Mouse (Mus musculus): Measurements from ENCODE around the gene Arsb. TPM values are rescaled to one million over a fixed set of nuclear protein-coding genes. Genes with fewer than 3 reads are reported as not detected.
A peak's percentile ranks its signal among the peaks of the same experiment; 100 is the strongest.

The Arsb gene
- total and polyA plus RNA-seq, 3 experiments, result 4.6 to 9.6 (median 5.7) TPM

DNA sequence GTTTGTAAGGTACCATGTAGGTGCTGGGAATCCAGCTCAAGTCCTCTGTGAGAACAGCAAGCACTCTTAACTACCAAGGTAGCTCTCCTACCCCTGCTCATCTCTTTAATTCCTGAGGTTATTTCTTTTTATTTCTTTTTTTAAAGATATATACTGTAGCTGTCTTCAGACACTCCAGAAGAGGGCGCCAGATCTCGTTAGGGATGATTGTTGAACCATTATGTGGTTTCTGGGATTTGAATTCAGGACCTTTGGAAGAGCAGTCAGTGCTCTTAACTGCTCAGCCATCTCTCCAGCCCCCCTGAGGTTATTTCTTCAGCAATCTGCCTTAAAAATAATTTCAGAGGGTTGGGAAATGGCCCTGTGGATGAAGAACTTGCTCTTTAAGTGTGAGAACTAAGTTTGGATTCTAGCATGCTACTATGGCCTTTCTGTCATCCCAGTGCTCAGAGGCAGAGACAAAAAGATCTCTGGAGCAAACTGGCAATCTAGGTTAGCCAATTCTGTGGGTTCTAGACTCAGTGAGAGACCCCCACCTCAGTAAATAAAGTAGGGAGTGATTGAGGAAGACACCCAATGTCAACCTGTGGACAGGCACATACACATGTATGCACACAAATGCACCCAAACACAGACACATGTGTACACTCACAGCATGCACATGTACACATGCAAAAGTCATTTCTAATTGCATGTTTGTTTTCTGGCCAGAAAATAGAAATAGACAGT lies 58.3 kb downstream of the Arsb start:
- no peak overlapping the region for H3K4me3 ChIP-seq
- WGBS, result 83% methylated on average over 2 of the region's 2 CpGs
- no peak overlapping the region for H3K9ac ChIP-seq (ENCODE audit: low read depth, low read length)
- H3K4me1 ChIP-seq (ENCODE audit: control insufficient read depth, insufficient read depth, low read length), result no peaks in the 10 kb centered on the region
- H3K79me2 ChIP-seq (replicated peaks; ENCODE audit: control insufficient read depth, insufficient read depth, low read length), result no peaks in the 10 kb centered on the region
- no peaks in the 10 kb centered on the region for H3K27me3 ChIP-seq (ENCODE audit: control insufficient read depth, insufficient read depth, low read length)
- no peak overlapping the region for H3K27ac ChIP-seq
- no peaks in the 10 kb centered on the region for H3K36me3 ChIP-seq (ENCODE audit: control insufficient read depth, insufficient read depth, low read length)
- intact Hi-C loops (cut with DNase I), result loop anchor here (5.0 kb wide), 1 partner anchor 93 kb away; no protein-coding TSS in a partner anchor
- no peak for TF ChIP-seq EP300 (IDR thresholded peaks at IDR 0.05; ENCODE audit: insufficient read depth, low read depth, low read length)
- peak; percentile 74 for TF ChIP-seq CTCF (IDR thresholded peaks at IDR 0.05)
- DNase-seq, result no peak

- Histone ChIP-seq H3K9ac (ENCODE audit: low read depth, low read length) (no peak overlapping the region), H3K79me2 (replicated peaks; ENCODE audit: control insufficient read depth, insufficient read depth, low read length) (no peaks in the 10 kb centered on the region), H3K4me3 (no peak overlapping the region), H3K27ac (no peak overlapping the region), H3K27me3 (ENCODE audit: control insufficient read depth, insufficient read depth, low read length) (no peaks in the 10 kb centered on the region), H3K4me1 (ENCODE audit: control insufficient read depth, insufficient read depth, low read length) (no peaks in the 10 kb centered on the region), H3K36me3 (ENCODE audit: control insufficient read depth, insufficient read depth, low read length) (no peaks in the 10 kb centered on the region)
- TF ChIP-seq EP300 (IDR thresholded peaks at IDR 0.05; ENCODE audit: insufficient read depth, low read depth, low read length) (no peak), CTCF (IDR thresholded peaks at IDR 0.05) (no peak), POLR2A (IDR thresholded peaks at IDR 0.05; ENCODE audit: insufficient read depth, low read depth, low read length) (no peak)
- DNase-seq, result no peak
- WGBS, result 83% methylated on average over 6 of the region's 6 CpGs
- intact Hi-C loops (cut with DNase I), result loop anchor here (5.0 kb wide), 1 partner anchor 92 kb away; no protein-coding TSS in a partner anchor
These were observed 58.8 kb downstream of the Arsb start for GRCm38 (mm10) chr13:93830294-93830645.

DNA sequence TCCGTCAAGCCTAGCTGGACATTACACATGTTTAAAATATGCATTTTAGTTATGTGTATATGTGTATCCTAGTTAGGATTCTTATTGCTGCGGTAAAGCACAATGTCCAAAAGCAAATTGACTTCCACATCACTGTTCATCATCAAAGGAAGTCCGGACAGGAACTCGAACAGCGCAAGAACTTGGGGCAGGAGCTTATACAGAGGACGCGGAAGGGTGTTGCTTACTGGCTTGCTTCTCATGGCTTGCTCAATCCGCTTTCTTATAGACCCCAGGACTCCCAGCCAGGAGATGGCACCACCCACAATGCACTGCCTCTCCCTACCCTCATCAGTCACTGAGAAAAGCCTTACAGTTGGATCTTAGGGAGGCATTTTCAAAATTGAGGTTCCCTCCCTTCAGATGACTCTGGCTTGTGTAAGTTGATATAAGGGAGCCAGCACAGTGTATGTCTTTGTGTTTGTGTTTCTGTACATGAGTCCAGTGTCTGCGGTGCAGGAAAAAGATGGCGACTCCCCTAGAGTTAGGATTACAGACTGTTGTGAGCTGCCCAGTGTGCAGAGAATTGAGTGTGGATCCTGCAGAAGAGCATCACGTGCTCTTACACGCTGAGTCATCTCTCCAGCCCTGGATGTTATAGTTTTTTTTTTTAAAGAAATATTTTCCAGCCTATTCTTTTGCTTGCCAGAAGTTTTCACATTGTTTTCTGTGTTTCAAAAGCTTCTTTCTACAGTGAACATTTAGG lies 66.2 kb downstream of the Arsb start:
- H3K27ac ChIP-seq, result peak overlapping the region; percentile 11; the same call in 1 of the 2 replicates

DNA sequence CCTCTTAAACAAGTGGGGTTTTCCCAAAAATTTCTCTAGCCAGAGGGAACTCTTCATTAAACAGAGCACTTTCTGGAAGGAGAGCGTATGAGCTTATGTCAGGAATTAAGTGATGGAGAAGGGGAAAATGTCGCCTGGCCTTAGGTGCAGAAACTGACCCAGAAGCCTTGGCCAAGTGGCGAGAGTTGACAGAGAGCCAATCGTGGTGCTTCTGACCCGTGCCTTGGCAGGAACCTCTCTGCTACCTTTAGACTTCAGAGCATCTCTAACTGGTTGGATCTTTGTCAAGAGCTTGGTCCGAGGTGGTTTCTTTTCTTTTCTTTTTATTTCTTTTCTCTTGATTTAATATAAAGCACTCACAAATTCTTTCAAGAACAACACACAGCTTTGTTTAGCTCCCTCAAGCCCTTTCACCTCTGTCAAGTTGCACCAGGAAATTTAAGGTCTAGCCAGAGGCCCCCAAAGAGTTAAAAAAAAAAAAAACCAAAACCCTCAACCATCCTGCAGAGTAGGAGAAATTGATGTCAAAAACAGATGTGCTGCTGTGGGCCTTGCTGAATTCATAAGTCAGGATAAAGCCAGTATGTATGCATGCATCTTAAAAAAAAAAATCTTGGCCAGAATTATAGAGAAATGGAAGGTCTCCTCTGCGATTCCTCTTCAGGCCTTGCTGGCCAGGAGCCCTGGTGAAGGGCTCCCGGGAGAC lies 67.2 kb downstream of the Arsb start:
- peak in 1 of 2 experiments; percentile 13 for DNase-seq
- Histone ChIP-seq H3K4me1 (ENCODE audit: control insufficient read depth, insufficient read depth, low read length) (peaks cover 5% of the 10 kb centered on the region), H3K9ac (ENCODE audit: low read depth, low read length) (no peak overlapping the region), H3K36me3 (ENCODE audit: control insufficient read depth, insufficient read depth, low read length) (peaks cover 5% of the 10 kb centered on the region; the same call in 1 of the 2 replicates), H3K79me2 (replicated peaks; ENCODE audit: control insufficient read depth, insufficient read depth, low read length) (no peaks in the 10 kb centered on the region), H3K27ac (peak overlapping the region; percentile 76), H3K27me3 (ENCODE audit: control insufficient read depth, insufficient read depth, low read length) (no peaks in the 10 kb centered on the region), H3K4me3 (no peak overlapping the region)
- TF ChIP-seq POLR2A (IDR thresholded peaks at IDR 0.05; ENCODE audit: insufficient read depth, low read depth, low read length), result no peak
- TF ChIP-seq CTCF (IDR thresholded peaks at IDR 0.05), result no peak
- TF ChIP-seq EP300 (IDR thresholded peaks at IDR 0.05; ENCODE audit: insufficient read depth, low read depth, low read length), result no peak
- intact Hi-C loops (cut with DNase I), result loop anchor here (1.0 to 5.0 kb wide), 4 partner anchors 12 to 294 kb away; partner anchors contain the start of gene Lhfpl2
- WGBS, result 29% methylated on average over 8 of the region's 8 CpGs

More for the DNA sequence above, 66.2 kb downstream of the Arsb start:
- peaks cover 5% of the 10 kb centered on the region for H3K4me1 ChIP-seq (ENCODE audit: control insufficient read depth, insufficient read depth, low read length)
- 52% methylated on average over 12 of the region's 12 CpGs for WGBS
- TF ChIP-seq EP300 (IDR thresholded peaks at IDR 0.05; ENCODE audit: insufficient read depth, low read depth, low read length) (no peak), POLR2A (IDR thresholded peaks at IDR 0.05; ENCODE audit: insufficient read depth, low read depth, low read length) (no peak), CTCF (IDR thresholded peaks at IDR 0.05) (no peak)
- H3K9ac ChIP-seq (ENCODE audit: low read depth, low read length), result no peak overlapping the region
- H3K79me2 ChIP-seq (replicated peaks; ENCODE audit: control insufficient read depth, insufficient read depth, low read length), result no peaks in the 10 kb centered on the region
- H3K4me3 ChIP-seq, result no peak overlapping the region
- peak in 1 of 2 experiments; percentile 9 for DNase-seq
- H3K36me3 ChIP-seq (ENCODE audit: control insufficient read depth, insufficient read depth, low read length), result peaks cover 5% of the 10 kb centered on the region; the same call in 1 of the 2 replicates
- no peaks in the 10 kb centered on the region for H3K27me3 ChIP-seq (ENCODE audit: control insufficient read depth, insufficient read depth, low read length)
- intact Hi-C loops (cut with DNase I), result loop anchor here (5.0 kb wide), 2 partner anchors 220 to 295 kb away; partner anchors contain the start of gene Lhfpl2

GRCm38 (mm10) chr13:93839137-93839630 lies 67.8 kb downstream of the Arsb start:
- DNase-seq, result peak; percentile 59 to 72
- Histone ChIP-seq H3K4me3 (no peak overlapping the region), H3K27ac (peak overlapping the region; percentile 76), H3K36me3 (ENCODE audit: control insufficient read depth, insufficient read depth, low read length) (peaks cover 5% of the 10 kb centered on the region; the same call in 1 of the 2 replicates), H3K27me3 (ENCODE audit: control insufficient read depth, insufficient read depth, low read length) (no peaks in the 10 kb centered on the region), H3K9ac (ENCODE audit: low read depth, low read length) (no peak overlapping the region), H3K4me1 (ENCODE audit: control insufficient read depth, insufficient read depth, low read length) (peaks cover 5% of the 10 kb centered on the region), H3K79me2 (replicated peaks; ENCODE audit: control insufficient read depth, insufficient read depth, low read length) (no peaks in the 10 kb centered on the region)
- intact Hi-C loops (cut with DNase I), result loop anchor here (1.0 to 5.0 kb wide), 4 partner anchors 11 to 293 kb away; partner anchors contain the start of gene Lhfpl2
- TF ChIP-seq EP300 (IDR thresholded peaks at IDR 0.05; ENCODE audit: insufficient read depth, low read depth, low read length), result peak; percentile 51; the same call in 1 of the 2 replicates
- no peak for TF ChIP-seq CTCF (IDR thresholded peaks at IDR 0.05)
- WGBS, result 29% methylated on average over 10 of the region's 10 CpGs

Measured in heart, adult 2 months (tissue).